Mouse (Mus musculus) spleen, adult 2 months (tissue): Measurements from ENCODE around the gene Cntnap4. TPM values are rescaled to one million over a fixed set of nuclear protein-coding genes. Genes with fewer than 3 reads are reported as not detected.

Source experiments
- DNase-seq, 2 experiments: peaks; one replicate each; pipeline versions ENCODE4 v3.0.0 to v3.0.0-alpha.2; 2012 to 2021; ENCODE audit warnings: low spot score in 2 of 2, low read depth in 1 of 2
- H3K27ac ChIP-seq: fragments of 200-500 bp; 2 replicates; pipeline ENCODE4 v1.5.1; 2012; ENCODE audit warnings: low read length, inconsistent platforms; ENCODE audit not compliant: insufficient read depth
- H3K27me3 ChIP-seq: fragments of 200-500 bp; 2 replicates; pipeline ENCODE4 v1.6.1; 2012; ENCODE audit warnings: mild to moderate bottlenecking, moderate library complexity, low read length, inconsistent platforms; ENCODE audit not compliant: control insufficient read depth, insufficient read depth
- H3K36me3 ChIP-seq: fragments of 200-500 bp; 2 replicates; pipeline ENCODE4 v1.6.1; 2012; ENCODE audit warnings: mild to moderate bottlenecking, low read length, inconsistent platforms; ENCODE audit not compliant: control insufficient read depth, insufficient read depth
- H3K4me1 ChIP-seq: fragments of 200-500 bp; 2 replicates; pipeline ENCODE4 v1.6.1; 2011; ENCODE audit warnings: inconsistent platforms; ENCODE audit not compliant: control insufficient read depth, insufficient read depth, insufficient read length
- H3K4me3 ChIP-seq: fragments of 200-500 bp; 2 replicates; pipeline ENCODE4 v1.5.1; 2011; ENCODE audit warnings: mild to moderate bottlenecking, inconsistent platforms; ENCODE audit not compliant: insufficient read depth, insufficient read length; ENCODE audit errors: extremely low read depth
- CTCF ChIP-seq: fragments of 200-500 bp; IDR thresholded peaks from 2 replicates; pipeline ENCODE4 v1.5.1; 2011; ENCODE audit warnings: mild to moderate bottlenecking, inconsistent platforms; ENCODE audit not compliant: insufficient read depth, insufficient read length, insufficient replicate concordance; ENCODE audit errors: extremely low read depth
- POLR2A ChIP-seq: fragments of 200-500 bp; IDR thresholded peaks from 2 replicates; pipeline ENCODE4 v1.6.1; 2011; ENCODE audit warnings: low read depth, low read length, inconsistent platforms
- WGBS: fragments of 180-500 bp; shearing (Covaris S2); methylation state at CpG from one replicate; pipeline ENCODE4 v1.1.7; 2018; 5-methylcytosine and 5-hydroxymethylcytosine counted together
- polyA plus RNA-seq: library from polyadenylated mRNA; depleted of rRNA; stranded (reverse); fragments of >200 nt; gene quantifications from 2 replicates; pipeline ENCODE4 v1.2.3, GENCODE M21; 2012

Gene Cntnap4
- polyA plus RNA-seq, 1 experiment: not detected

GRCm38 (mm10) chr8:112589052-112589389 is 19.2 kb downstream of the Cntnap4 start:
- TF ChIP-seq CTCF: no peak
- TF ChIP-seq POLR2A: no peak
- no peaks in the 10 kb centered on the region for H3K36me3 ChIP-seq
- no peak overlapping the region for H3K4me3 ChIP-seq
- WGBS: 78% methylated on average over 14 of the region's 14 CpGs
- H3K27ac ChIP-seq: no peak overlapping the region
- no peaks in the 10 kb centered on the region for H3K27me3 ChIP-seq
- no peaks in the 10 kb centered on the region for H3K4me1 ChIP-seq
- DNase-seq: no peak

- H3K4me3 ChIP-seq: no peak overlapping the region
- H3K4me1 ChIP-seq: no peaks in the 10 kb centered on the region
- H3K27ac ChIP-seq: no peak overlapping the region
- no peaks in the 10 kb centered on the region for H3K27me3 ChIP-seq
- H3K36me3 ChIP-seq: no peaks in the 10 kb centered on the region
- DNase-seq: no peak
- TF ChIP-seq POLR2A (no peak), CTCF (no peak)
- WGBS: 82% methylated on average over 15 of the region's 15 CpGs
Observed at GRCm38 (mm10) chr8:112596023-112596776, 26.4 kb downstream of the Cntnap4 start.

- no peak for TF ChIP-seq POLR2A
- TF ChIP-seq CTCF: no peak
- Histone ChIP-seq H3K27ac (no peak overlapping the region), H3K4me1 (no peaks in the 10 kb centered on the region), H3K4me3 (no peak overlapping the region), H3K27me3 (no peaks in the 10 kb centered on the region), H3K36me3 (no peaks in the 10 kb centered on the region)
- no peak for DNase-seq
- WGBS: 90% methylated on average over 11 of the region's 11 CpGs
Observed at GRCm38 (mm10) chr8:112599975-112600374, 30.1 kb downstream of the Cntnap4 start.

- no peaks in the 10 kb centered on the region for H3K36me3 ChIP-seq
- 67% methylated on average over 1 of the region's 1 CpGs for WGBS
Observed at GRCm38 (mm10) chr8:112601150-112601549, 31.3 kb downstream of the Cntnap4 start.

GRCm38 (mm10) chr8:112610121-112610520 is 40.3 kb downstream of the Cntnap4 start:
- TF ChIP-seq CTCF: no peak
- TF ChIP-seq POLR2A: no peak
- Histone ChIP-seq H3K36me3 (no peaks in the 10 kb centered on the region), H3K4me3 (no peak overlapping the region), H3K27ac (no peak overlapping the region), H3K4me1 (no peaks in the 10 kb centered on the region), H3K27me3 (no peaks in the 10 kb centered on the region)
- WGBS: 74% methylated on average over 6 of the region's 6 CpGs
- DNase-seq: no peak

More at GRCm38 (mm10) chr8:112601150-112601549, 31.3 kb downstream of the Cntnap4 start:
- no peaks in the 10 kb centered on the region for H3K4me1 ChIP-seq
- no peak for TF ChIP-seq POLR2A
- TF ChIP-seq CTCF: no peak
- no peak overlapping the region for H3K27ac ChIP-seq
- no peak overlapping the region for H3K4me3 ChIP-seq
- no peak for DNase-seq
- H3K27me3 ChIP-seq: no peaks in the 10 kb centered on the region

- 93% methylated on average over 7 of the region's 7 CpGs for WGBS
- Histone ChIP-seq H3K4me1 (no peaks in the 10 kb centered on the region), H3K27me3 (no peaks in the 10 kb centered on the region), H3K27ac (no peak overlapping the region), H3K4me3 (no peak overlapping the region), H3K36me3 (no peaks in the 10 kb centered on the region)
- DNase-seq: no peak
- TF ChIP-seq POLR2A (no peak), CTCF (no peak)
Observed at GRCm38 (mm10) chr8:112628791-112629190, 58.9 kb downstream of the Cntnap4 start.

- TF ChIP-seq POLR2A: no peak
- no peak for TF ChIP-seq CTCF
- DNase-seq: no peak
- Histone ChIP-seq H3K36me3 (no peaks in the 10 kb centered on the region), H3K27me3 (no peaks in the 10 kb centered on the region), H3K27ac (no peak overlapping the region), H3K4me1 (no peaks in the 10 kb centered on the region), H3K4me3 (no peak overlapping the region)
- WGBS: 85% methylated on average over 4 of the region's 4 CpGs
Observed at GRCm38 (mm10) chr8:112652657-112653056, 82.8 kb downstream of the Cntnap4 start.
